Mouse (Mus musculus): ENCODE results near the gene Klra5.

Gene Klra5

DNA sequence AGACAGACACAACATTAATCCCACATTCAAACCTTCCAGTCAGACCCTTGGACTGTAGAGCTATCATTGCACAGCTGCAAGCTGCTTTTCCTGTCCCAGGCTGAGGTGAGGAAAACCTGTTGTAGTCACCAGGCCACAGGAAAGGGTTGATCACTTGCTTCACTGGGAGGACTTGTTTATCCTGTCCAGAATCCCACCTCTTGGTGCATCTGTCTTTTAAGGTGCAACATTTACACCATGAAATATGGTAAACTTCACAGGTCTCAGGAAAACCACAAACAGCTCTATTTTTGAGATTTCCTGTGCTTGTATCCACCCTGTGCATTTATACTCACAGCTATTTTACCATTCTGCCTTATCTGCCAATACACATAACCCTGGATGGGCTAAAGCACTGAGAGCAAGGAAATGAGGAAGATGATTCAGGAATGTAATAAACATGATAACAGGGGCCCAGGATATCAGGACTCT lies at the start of gene Klra5:
Klra5 (minus strand) TSS at position 175 of the 471 bp plus-strand sequence.

DNA sequence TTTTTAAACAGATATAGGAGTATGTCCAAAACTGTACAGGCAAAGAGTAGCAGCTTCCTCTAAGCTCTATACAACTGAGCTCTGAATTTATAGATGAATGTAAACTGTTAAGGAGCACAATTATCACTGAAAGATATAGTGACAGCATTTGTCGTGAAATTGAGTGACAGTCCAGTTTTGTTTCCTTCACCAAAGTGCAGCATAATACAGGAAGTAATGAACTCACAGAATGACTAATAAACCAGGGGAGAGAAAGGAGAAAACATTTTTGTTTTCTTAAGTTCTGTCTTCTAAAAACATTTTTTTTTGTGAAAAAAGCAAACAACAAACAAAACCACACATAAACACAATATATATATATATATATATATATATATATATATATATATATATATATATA lies 454 bp downstream of the Klra5 start:
- 76% methylated on average over 1 of the region's 1 CpGs for WGBS

DNA sequence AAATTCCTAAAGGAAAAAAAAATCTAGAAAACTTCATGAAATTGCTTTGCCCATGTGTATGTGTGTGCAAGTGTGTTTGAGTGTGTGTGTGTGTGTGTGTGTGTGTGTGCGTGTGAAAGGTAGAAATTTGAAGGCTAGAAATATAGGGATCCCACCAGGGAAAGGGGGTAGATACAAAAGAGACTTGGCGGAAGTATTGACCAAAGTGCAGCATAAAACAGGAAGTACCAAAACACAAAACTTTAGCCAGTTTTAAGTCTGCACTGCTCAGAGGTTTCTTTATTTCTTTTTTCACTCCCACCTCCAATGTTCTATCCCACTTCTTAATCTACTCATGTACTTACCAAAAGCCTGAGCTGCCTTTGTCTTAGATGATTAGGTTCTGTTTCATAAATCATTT lies 34.9 kb downstream of the Klra5 start:
- 77% methylated on average over 2 of the region's 2 CpGs for WGBS

DNA sequence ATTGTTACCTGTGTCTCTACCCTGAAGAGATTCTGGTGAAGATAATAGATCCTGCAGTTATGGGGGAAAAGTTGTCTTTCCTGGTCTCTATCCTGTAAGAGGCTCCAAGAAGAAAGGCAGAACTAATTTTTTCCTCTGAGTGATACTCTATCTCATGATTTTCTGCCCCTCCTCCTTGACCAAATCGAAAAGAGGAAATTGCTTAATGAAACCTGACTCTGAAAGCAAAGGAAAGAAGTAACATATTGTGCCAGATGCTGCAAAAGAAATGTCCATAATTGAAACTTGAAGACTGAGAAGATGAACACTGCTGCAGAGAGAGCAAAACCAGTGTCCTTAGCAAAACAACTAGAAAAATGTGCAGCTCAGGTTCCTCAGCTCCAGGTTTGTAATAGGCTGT lies 40.9 kb downstream of the Klra5 start, which contains the start of gene Klra17:
Klra17 (minus strand) TSS at position 124 of the 400 bp plus-strand sequence.
- WGBS: 33% methylated on average over 1 of the region's 1 CpGs

DNA sequence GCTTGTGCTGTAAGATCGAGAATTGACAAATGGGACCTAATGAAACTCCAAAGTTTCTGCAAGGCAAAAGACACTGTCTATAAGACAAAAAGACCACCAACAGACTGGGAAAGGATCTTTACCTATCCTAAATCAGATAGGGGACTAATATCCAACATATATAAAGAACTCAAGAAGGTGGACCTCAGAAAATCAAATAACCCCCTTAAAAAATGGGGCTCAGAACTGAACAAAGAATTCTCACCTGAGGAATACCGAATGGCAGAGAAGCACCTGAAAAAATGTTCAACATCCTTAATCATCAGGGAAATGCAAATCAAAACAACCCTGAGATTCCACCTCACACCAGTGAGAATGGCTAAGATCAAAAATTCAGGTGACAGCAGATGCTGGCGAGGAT lies 55.1 kb downstream of the Klra5 start, which contains the start of gene Gm17631:
Gm17631 (plus strand) TSS at position 301 of the 400 bp plus-strand sequence.
- no CpG with 5 or more reads among the region's 3 CpGs for WGBS
